ENCODE assay signal across 7 mouse cellular contexts in the genomic region with DNA sequence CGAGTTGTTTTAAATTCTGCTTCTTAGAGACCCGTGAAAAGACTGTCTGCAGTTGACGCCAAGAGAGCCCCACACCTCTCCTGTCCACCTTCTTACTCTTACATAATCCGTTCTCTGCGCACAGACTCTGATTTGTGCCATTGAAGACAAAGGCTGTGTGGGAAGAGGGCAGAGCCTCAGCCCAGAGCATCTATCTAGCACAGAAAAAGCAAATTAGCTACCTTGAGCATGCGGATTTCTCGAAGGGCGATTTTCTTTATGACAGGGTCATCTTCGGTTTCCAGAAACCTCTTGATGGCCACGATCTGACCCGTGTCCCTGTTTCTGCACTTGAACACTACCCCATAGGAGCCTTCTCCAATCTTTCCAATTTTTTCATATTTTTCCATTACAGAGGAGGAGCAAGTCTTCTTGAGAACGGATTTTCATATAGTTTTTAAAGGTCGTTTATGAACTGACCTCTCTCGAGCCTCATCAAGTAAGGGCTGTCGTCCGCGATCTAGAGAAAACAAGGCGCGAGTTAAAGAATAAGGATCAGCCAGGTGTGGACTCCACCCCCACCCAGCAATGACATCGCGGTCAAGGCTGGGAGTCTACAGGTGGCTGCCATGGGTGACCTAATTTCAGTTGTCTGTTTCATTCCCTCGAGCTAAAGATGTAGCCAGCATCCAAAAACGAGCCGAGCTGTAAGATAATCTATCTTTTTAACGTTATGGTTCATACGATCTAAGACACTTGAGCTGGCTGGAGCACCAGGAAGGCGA. TPM values are rescaled to one million over a fixed set of nuclear protein-coding genes. Genes with fewer than 3 reads are reported as not detected.
DNase-seq lines count a peak whose midpoint lies in the region; ATAC-seq and TF ChIP-seq lines count a peak whose summit lies in the region.

No protein-coding gene starts in this region.

- no peak overlapping the region for H3K27ac ChIP-seq in embryonic facial prominence, embryonic 13.5 days
- no peak overlapping the region for H3K27ac ChIP-seq in intestine, postnatal 0 days (ENCODE audit: low read depth, low read length)
- H3K27ac ChIP-seq in midbrain, embryonic 11.5 days (ENCODE audit: low read depth, low read length) = no peak overlapping the region

- WGBS in embryonic facial prominence, embryonic 13.5 days = 32% methylated on average over 27 of the region's 27 CpGs
- 39% methylated on average over 27 of the region's 27 CpGs for WGBS in intestine, postnatal 0 days
- WGBS in midbrain, embryonic 11.5 days = 32% methylated on average over 27 of the region's 27 CpGs

- peak overlapping the region; percentile 93 for H3K4me3 ChIP-seq in megakaryocyte, embryonic 14.5 days (replicated peaks)
- peak overlapping the region; percentile 55 for H3K4me3 ChIP-seq in embryonic facial prominence, embryonic 13.5 days
- H3K4me3 ChIP-seq in intestine, postnatal 0 days (ENCODE audit: low read depth, low read length) = peak overlapping the region; percentile 54
- peak overlapping the region; percentile 53 for H3K4me3 ChIP-seq in midbrain, embryonic 11.5 days (ENCODE audit: low read depth, low read length)

- peak overlapping the region; percentile 100 for H3K4me2 ChIP-seq in embryonic facial prominence, embryonic 13.5 days
- H3K4me2 ChIP-seq in intestine, postnatal 0 days (replicated peaks; ENCODE audit: low read depth) = peak overlapping the region; percentile 78
- peak overlapping the region; percentile 96 for H3K4me2 ChIP-seq in midbrain, embryonic 11.5 days

- peak; percentile 84 for DNase-seq in midbrain, embryonic 11.5 days (ENCODE audit: low spot score, missing footprints)
- peak; percentile 49 for DNase-seq in thymus, postnatal 4 days
- DNase-seq in spleen, adult 12 weeks (ENCODE audit: low spot score) = no peak

- H3K9ac ChIP-seq in embryonic facial prominence, embryonic 13.5 days = peak overlapping the region; percentile 74
- peak overlapping the region; percentile 41 for H3K9ac ChIP-seq in intestine, postnatal 0 days (ENCODE audit: low read depth, low read length)
- peak overlapping the region; percentile 62 for H3K9ac ChIP-seq in midbrain, embryonic 11.5 days (ENCODE audit: low read length)

- H3K36me3 ChIP-seq in megakaryocyte, embryonic 14.5 days (replicated peaks; ENCODE audit: low read length) = no peaks in the 10 kb centered on the region
- no peaks in the 10 kb centered on the region for H3K36me3 ChIP-seq in embryonic facial prominence, embryonic 13.5 days
- no peaks in the 10 kb centered on the region for H3K36me3 ChIP-seq in intestine, postnatal 0 days (ENCODE audit: control insufficient read depth, insufficient read depth)
- H3K36me3 ChIP-seq in midbrain, embryonic 11.5 days (ENCODE audit: control insufficient read depth, insufficient read depth, low read length) = no peaks in the 10 kb centered on the region

- ATAC-seq in megakaryocyte, adult 5-6 weeks (ENCODE audit: poor library complexity, severe bottlenecking) = no peak
- no peak for ATAC-seq in embryonic facial prominence, embryonic 13.5 days (ENCODE audit: insufficient number of reproducible peaks, insufficient read depth, low FRiP score, low TSS enrichment, low read depth)
- 0 out of 2 replicates have a peak, but pooled peaks have one; percentile 29 for ATAC-seq in intestine, postnatal 0 days
- ATAC-seq in midbrain, embryonic 11.5 days (ENCODE audit: low FRiP score) = peak; percentile 18; the same call in 1 of the 2 replicates

- no peak for TF ChIP-seq CTCF in intestine, postnatal 0 days (IDR thresholded peaks at IDR 0.05; ENCODE audit: low read depth)

- peaks cover 69% of the 10 kb centered on the region for H3K27me3 ChIP-seq in megakaryocyte, embryonic 14.5 days (replicated peaks)
- H3K27me3 ChIP-seq in embryonic facial prominence, embryonic 13.5 days = peaks cover 31% of the 10 kb centered on the region
- H3K27me3 ChIP-seq in intestine, postnatal 0 days (replicated peaks; ENCODE audit: control insufficient read depth, insufficient read depth, low read length) = no peaks in the 10 kb centered on the region
- H3K27me3 ChIP-seq in midbrain, embryonic 11.5 days (ENCODE audit: control insufficient read depth, insufficient read depth, low read length) = 0 out of 2 replicates have a peak, but pooled peaks cover 2% of the 10 kb centered on the region

- H3K4me1 ChIP-seq in megakaryocyte, embryonic 14.5 days = peaks cover 17% of the 10 kb centered on the region
- peaks cover 13% of the 10 kb centered on the region for H3K4me1 ChIP-seq in embryonic facial prominence, embryonic 13.5 days
- no peaks in the 10 kb centered on the region; the same call in 1 of the 2 replicates for H3K4me1 ChIP-seq in intestine, postnatal 0 days (replicated peaks; ENCODE audit: control insufficient read depth, insufficient read depth, low read length)
- H3K4me1 ChIP-seq in midbrain, embryonic 11.5 days (ENCODE audit: control insufficient read depth, insufficient read depth, low read length) = peaks cover 6% of the 10 kb centered on the region

- H3K9me3 ChIP-seq in megakaryocyte, embryonic 14.5 days = no peaks in the 10 kb centered on the region
- no peaks in the 10 kb centered on the region for H3K9me3 ChIP-seq in embryonic facial prominence, embryonic 13.5 days
- H3K9me3 ChIP-seq in intestine, postnatal 0 days (ENCODE audit: control insufficient read depth) = no peaks in the 10 kb centered on the region
- no peaks in the 10 kb centered on the region for H3K9me3 ChIP-seq in midbrain, embryonic 11.5 days (ENCODE audit: control insufficient read depth, low read length)

RNA-seq across cellular contexts. Expression of a gene that starts 1.1 kb away (rescaled TPM):
- polyA plus RNA-seq in megakaryocyte, embryonic 14.5 days (2012; ENCODE audit: insufficient read depth, low replicate concordance) = not detected in 2 replicates
- total RNA-seq in megakaryocyte, adult 5-6 weeks (2015) = 0.11 TPM in 1 of 2 replicates, not detected in the other
- 0.15 TPM in 1 of 2 replicates, not detected in the other for total RNA-seq in megakaryocyte, adult 5-6 weeks (2017)
- polyA plus RNA-seq in embryonic facial prominence, embryonic 13.5 days (2015; fragmentation: Nextera tagmentation; extraction: Ambion mirVana) = 1.7 and 2.7 TPM in 2 replicates
- 1.5 and 1.6 TPM in 2 replicates for polyA plus RNA-seq in intestine, postnatal 0 days (2015; fragmentation: Nextera tagmentation; extraction: Ambion mirVana)
- 0.50 and 0.64 TPM in 2 replicates for polyA plus RNA-seq in midbrain, embryonic 11.5 days (2014; fragmentation: Nextera tagmentation; extraction: Ambion mirVana)

Comparison
In these comparisons a context has a peak if more than half of its experiments do, and no peak if none do; other contexts are left out.
1. ATAC-seq: peak in intestine, postnatal 0 days (single experiment) and midbrain, embryonic 11.5 days (single experiment); none in megakaryocyte, adult 5-6 weeks (single experiment) and embryonic facial prominence, embryonic 13.5 days (single experiment).
2. Peak in every context shown above with its lines, with median percentiles within 50 percentile points of each other: H3K4me3 ChIP-seq, H3K4me2 ChIP-seq and H3K9ac ChIP-seq.